Mouse (Mus musculus): ENCODE data around the gene Dntt. TPM values are rescaled to one million over a fixed set of nuclear protein-coding genes. Genes with fewer than 3 reads are reported as not detected.

The Dntt gene
- total and polyA plus RNA-seq, 2 experiments from 2014 or later = 0.08 TPM; not detected in 1

DNA sequence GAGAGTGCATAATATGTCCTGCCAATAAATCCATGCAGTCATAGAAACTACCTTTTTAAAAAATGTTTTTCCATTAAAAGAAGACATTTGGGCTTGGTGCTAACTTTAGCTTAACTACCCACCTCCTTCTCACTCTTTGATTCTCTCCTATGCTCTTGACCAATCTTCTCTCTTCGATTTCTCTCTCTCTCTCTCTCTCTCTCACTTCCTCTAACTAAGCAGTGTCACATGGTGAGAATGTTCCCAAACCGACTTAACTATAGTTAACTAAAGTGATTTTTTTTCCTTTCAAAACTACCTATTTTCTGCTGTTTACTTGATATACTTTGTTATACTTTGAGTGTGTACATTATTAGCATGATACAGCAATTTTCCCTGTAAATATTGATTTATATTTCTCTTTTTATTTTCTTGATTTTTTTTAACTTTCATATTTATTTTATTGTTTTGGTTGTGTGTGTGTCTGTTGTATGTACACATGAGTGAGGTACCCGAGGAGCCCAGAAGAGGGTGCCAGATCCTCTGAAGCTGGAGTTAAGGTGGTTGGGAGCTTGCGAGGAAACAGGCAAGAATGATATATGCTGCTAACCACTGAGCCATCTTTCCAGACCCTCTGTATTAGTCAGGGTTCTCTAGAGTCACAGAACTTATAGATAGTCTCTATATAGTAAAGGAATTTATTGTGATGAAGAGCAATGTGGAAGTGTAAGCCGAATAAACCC is 20.2 kb upstream of the Dntt start:
- WGBS = 96% methylated on average over 5 of the region's 5 CpGs
- H3K4me2 ChIP-seq (ENCODE audit: low read depth, low read length) = no peak overlapping the region
- H3K9me3 ChIP-seq (ENCODE audit: low read length) = no peaks in the 10 kb centered on the region
- H3K9ac ChIP-seq (replicated peaks; ENCODE audit: low read length) = no peak overlapping the region
- ATAC-seq (no peak), DNase-seq (ENCODE audit: low spot score) (no peak)
- H3K36me3 ChIP-seq (ENCODE audit: insufficient read depth, low read length) = no peaks in the 10 kb centered on the region
- no peak overlapping the region for H3K27ac ChIP-seq
- TF ChIP-seq CTCF (IDR thresholded peaks at IDR 0.05; ENCODE audit: low read depth) = no peak
- no peaks in the 10 kb centered on the region for H3K4me1 ChIP-seq (ENCODE audit: insufficient read depth, low read length)
- H3K27me3 ChIP-seq (ENCODE audit: insufficient read depth, low read length) = peaks cover 4% of the 10 kb centered on the region; the same call in 1 of the 2 replicates
- no peak overlapping the region for H3K4me3 ChIP-seq (ENCODE audit: low read length)

DNA sequence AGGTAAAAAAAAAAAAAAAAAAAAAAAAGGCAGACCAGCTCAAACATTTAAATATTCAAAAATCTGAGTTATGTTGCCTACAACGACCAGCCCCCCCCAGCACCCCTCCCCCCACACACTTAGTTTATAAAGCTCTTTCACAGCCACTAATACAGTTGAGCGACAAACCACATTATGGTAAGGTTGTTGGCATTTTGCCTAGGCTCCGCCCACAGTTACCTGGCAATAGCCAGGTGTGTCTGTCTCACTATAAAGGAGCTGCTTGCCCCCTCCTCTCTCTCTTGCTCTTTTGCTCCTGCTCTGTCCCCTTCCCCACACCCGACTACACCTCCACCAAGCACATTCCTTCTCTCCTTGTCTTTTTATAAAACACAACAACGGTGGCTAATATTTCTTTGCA is 17.4 kb upstream of the Dntt start:
- DNase-seq (ENCODE audit: low spot score) (no peak), ATAC-seq (no peak)
- no peak for TF ChIP-seq CTCF (IDR thresholded peaks at IDR 0.05; ENCODE audit: low read depth)
- Histone ChIP-seq H3K4me1 (ENCODE audit: insufficient read depth, low read length) (no peaks in the 10 kb centered on the region), H3K27ac (no peak overlapping the region), H3K27me3 (ENCODE audit: insufficient read depth, low read length) (peaks cover 4% of the 10 kb centered on the region; the same call in 1 of the 2 replicates), H3K9ac (replicated peaks; ENCODE audit: low read length) (no peak overlapping the region), H3K36me3 (ENCODE audit: insufficient read depth, low read length) (no peaks in the 10 kb centered on the region), H3K4me3 (ENCODE audit: low read length) (no peak overlapping the region), H3K4me2 (ENCODE audit: low read depth, low read length) (no peak overlapping the region), H3K9me3 (ENCODE audit: low read length) (no peaks in the 10 kb centered on the region)
- 37% methylated on average over 5 of the region's 5 CpGs for WGBS

GRCm38 (mm10) chr19:41013591-41013990 is 15.5 kb upstream of the Dntt start:
- H3K27me3 ChIP-seq (ENCODE audit: insufficient read depth, low read length) = peaks cover 4% of the 10 kb centered on the region; the same call in 1 of the 2 replicates

DNA sequence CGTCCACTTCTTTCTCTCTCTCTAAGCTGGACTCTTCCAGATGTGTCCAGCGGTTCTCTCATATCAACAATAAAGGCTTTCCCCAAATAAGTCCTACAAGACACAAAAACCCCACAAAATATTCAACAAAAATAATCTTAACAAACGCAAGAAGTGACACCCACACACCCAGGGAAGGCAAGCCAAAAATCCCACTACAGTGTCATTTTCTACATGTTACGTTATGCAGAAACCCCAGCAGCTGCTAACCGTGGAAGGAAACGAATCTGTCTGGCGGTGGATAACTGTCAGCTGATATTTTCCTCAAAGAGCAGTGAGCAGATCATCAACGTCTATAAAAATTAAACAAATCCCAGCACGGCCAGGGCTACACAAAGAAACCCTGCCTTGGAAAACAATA is 15.1 kb upstream of the Dntt start:
- H3K36me3 ChIP-seq (ENCODE audit: insufficient read depth, low read length) = no peaks in the 10 kb centered on the region
- DNase-seq (ENCODE audit: low spot score) (no peak), ATAC-seq (no peak)
- WGBS = 26% methylated on average over 9 of the region's 9 CpGs
- no peak overlapping the region for H3K27ac ChIP-seq
- H3K27me3 ChIP-seq (ENCODE audit: insufficient read depth, low read length) = peaks cover 4% of the 10 kb centered on the region; the same call in 1 of the 2 replicates
- H3K9me3 ChIP-seq (ENCODE audit: low read length) = no peaks in the 10 kb centered on the region
- no peak overlapping the region for H3K9ac ChIP-seq (replicated peaks; ENCODE audit: low read length)
- H3K4me1 ChIP-seq (ENCODE audit: insufficient read depth, low read length) = no peaks in the 10 kb centered on the region
- no peak for TF ChIP-seq CTCF (IDR thresholded peaks at IDR 0.05; ENCODE audit: low read depth)
- H3K4me3 ChIP-seq (ENCODE audit: low read length) = no peak overlapping the region
- H3K4me2 ChIP-seq (ENCODE audit: low read depth, low read length) = 0 out of 2 replicates have a peak overlapping the region, but pooled peaks have one; percentile 10

More at GRCm38 (mm10) chr19:41013591-41013990, 15.5 kb upstream of the Dntt start:
- TF ChIP-seq CTCF (IDR thresholded peaks at IDR 0.05; ENCODE audit: low read depth) = no peak
- Histone ChIP-seq H3K4me2 (ENCODE audit: low read depth, low read length) (no peak overlapping the region), H3K9ac (replicated peaks; ENCODE audit: low read length) (no peak overlapping the region), H3K36me3 (ENCODE audit: insufficient read depth, low read length) (no peaks in the 10 kb centered on the region), H3K9me3 (ENCODE audit: low read length) (no peaks in the 10 kb centered on the region), H3K27ac (no peak overlapping the region), H3K4me1 (ENCODE audit: insufficient read depth, low read length) (no peaks in the 10 kb centered on the region), H3K4me3 (ENCODE audit: low read length) (no peak overlapping the region)
- ATAC-seq = no peak
- WGBS = 13% methylated on average over 5 of the region's 5 CpGs
- DNase-seq (ENCODE audit: low spot score) = no peak

DNA sequence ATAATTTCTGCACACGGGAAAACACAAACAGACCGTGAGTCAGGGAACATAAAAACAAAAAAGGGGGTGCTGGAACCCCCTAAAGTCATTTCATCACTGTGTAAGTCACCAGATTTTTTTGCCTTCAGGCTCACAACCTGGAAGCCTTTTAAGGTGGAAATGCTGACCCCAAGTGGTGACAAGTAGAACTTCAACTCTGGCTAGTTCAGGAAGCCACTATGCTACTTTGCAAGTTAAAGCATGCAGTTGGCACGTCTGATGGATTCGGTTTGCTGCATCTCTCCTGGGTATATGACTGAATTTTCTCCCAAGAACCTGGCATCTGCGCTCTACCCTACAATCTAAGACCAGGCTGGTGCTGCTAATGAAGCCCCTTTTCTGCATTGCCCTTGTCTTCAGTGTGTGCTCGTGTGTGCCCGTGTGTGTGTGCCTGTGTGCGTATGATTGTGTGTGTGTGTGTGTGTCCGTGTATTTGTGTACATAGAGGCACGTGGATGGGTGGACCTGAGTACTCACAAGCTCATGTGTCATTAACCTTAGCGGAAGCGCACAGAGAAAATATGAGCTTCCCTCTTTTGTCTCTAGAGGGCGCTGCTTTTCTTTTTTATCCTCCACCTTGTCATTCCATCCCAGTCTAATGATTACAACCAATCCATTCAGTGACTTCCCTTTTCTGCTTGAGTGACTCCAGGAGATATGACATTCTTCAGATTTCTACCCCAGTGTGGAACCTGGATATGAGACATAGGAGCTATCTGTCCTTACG is 12.9 kb upstream of the Dntt start:
- H3K9ac ChIP-seq (replicated peaks; ENCODE audit: low read length) = no peak overlapping the region
- H3K9me3 ChIP-seq (ENCODE audit: low read length) = no peaks in the 10 kb centered on the region
- ATAC-seq = peak; percentile 68
- WGBS = 22% methylated on average over 14 of the region's 14 CpGs
- peak overlapping the region; percentile 51 for H3K4me2 ChIP-seq (ENCODE audit: low read depth, low read length)
- no peaks in the 10 kb centered on the region for H3K4me1 ChIP-seq (ENCODE audit: insufficient read depth, low read length)
- H3K4me3 ChIP-seq (ENCODE audit: low read length) = no peak overlapping the region
- peak; percentile 90 for DNase-seq (ENCODE audit: low spot score)
- H3K27ac ChIP-seq = no peak overlapping the region
- TF ChIP-seq CTCF (IDR thresholded peaks at IDR 0.05; ENCODE audit: low read depth) = peak; percentile 84
- no peaks in the 10 kb centered on the region for H3K27me3 ChIP-seq (ENCODE audit: insufficient read depth, low read length)
- no peaks in the 10 kb centered on the region for H3K36me3 ChIP-seq (ENCODE audit: insufficient read depth, low read length)

DNA sequence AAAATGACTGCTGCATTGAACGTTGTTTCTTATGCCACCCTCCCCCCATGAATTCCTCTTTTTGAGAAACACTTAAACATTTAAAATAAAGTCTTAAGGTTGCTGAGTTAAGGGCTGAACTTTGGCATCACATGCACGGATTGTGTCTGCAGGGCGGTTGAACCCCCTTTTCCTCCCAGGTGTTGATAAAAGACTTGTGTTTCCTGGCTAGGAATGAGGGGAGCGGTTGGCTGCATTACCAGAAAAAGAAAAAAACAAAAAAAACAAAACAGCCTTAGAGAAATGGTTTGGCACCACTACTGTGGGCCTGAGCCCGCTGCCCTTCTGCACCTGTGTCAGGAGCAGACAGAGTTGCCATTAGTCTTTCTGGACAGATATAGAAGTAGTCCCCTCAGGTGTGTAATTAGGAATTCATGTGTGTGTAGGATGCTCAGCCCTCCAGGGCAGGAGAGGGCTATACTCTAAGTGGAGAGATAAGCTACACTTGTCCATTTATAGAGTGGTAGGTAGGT is 9.9 kb upstream of the Dntt start:
- 79% methylated on average over 5 of the region's 5 CpGs for WGBS

More for the DNA sequence above, 9.9 kb upstream of the Dntt start:
- Histone ChIP-seq H3K9me3 (ENCODE audit: low read length) (no peaks in the 10 kb centered on the region), H3K27ac (no peak overlapping the region), H3K9ac (replicated peaks; ENCODE audit: low read length) (no peak overlapping the region), H3K27me3 (ENCODE audit: insufficient read depth, low read length) (no peaks in the 10 kb centered on the region), H3K36me3 (ENCODE audit: insufficient read depth, low read length) (no peaks in the 10 kb centered on the region), H3K4me1 (ENCODE audit: insufficient read depth, low read length) (no peaks in the 10 kb centered on the region), H3K4me2 (ENCODE audit: low read depth, low read length) (no peak overlapping the region), H3K4me3 (ENCODE audit: low read length) (no peak overlapping the region)
- TF ChIP-seq CTCF (IDR thresholded peaks at IDR 0.05; ENCODE audit: low read depth) = no peak
- no peak for DNase-seq (ENCODE audit: low spot score)
- no peak for ATAC-seq
